Mouse (Mus musculus) cerebellum, adult (tissue): ENCODE results near the gene B230219D22Rik.
"Not testable (repeated sequence)": the region's sequence is repeated elsewhere in the genome, so short reads cannot be mapped to it uniquely, and the experiment has no call there.

Experiments used
- ATAC-seq: cut with Nextera tagmentation; 2 replicates; pipeline ENCODE4 v1.9.2; 2017; ENCODE audit warnings: mild to moderate bottlenecking, moderate library complexity, mixed read lengths; ENCODE audit not compliant: insufficient number of reproducible peaks, low FRiP score, low TSS enrichment

B230219D22Rik gene

DNA sequence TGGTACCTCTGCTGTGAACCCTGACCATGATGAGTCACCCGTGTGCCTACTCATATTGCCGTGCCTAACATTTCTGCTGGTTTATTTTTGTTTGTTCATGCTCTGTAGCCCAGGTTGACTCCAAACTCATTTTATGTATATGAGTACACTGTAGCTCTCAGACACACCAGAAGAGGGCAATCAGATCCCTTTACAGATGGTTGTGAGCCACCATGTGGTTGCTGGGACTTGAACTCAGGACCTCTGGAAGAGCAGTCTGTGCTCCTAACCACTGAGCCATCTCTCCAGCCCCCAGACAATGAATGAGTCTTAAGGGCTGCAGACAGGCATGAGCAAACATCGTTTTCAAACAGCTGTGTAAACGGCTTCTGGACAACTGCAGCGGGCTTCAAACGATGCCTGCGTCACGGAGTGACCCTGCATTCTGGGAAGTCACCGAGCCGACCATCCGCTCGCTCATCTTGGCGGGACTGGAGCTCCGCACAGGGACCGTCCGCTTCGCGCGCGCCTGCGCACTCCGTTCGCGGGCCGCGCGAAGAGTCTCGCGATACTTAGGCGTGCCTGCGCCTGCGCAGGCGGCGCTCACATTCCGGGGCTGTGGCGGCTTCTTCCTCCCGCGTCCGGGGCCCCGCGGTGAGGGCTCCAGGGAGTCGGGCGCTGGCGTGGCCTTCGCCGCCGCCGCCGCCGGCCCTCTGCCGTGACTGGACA is at the start of gene B230219D22Rik:
Gene B230219D22Rik, plus strand, starts transcription at position 590 of the 708 bp plus-strand sequence.
- peak; percentile 98 for ATAC-seq

DNA sequence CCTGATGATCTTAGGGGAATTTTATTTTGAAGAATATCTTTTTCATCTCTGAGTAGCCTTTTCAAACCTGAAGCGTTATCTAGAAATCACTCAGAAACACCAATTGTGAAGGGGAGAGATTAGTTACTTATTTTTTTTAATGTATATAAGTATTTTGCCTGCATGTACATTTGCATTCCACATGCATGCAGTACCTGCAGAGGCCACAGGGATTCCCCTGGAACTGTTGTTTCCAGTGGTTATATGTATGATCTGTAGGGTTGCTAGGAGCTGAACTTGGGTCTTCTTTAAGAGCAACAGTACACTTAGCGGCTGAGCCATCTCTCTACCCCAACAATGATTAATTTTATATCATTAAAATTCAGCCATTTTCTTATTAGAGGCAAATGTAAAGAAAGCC is 48.4 kb upstream of the B230219D22Rik start:
- no peak for ATAC-seq

DNA sequence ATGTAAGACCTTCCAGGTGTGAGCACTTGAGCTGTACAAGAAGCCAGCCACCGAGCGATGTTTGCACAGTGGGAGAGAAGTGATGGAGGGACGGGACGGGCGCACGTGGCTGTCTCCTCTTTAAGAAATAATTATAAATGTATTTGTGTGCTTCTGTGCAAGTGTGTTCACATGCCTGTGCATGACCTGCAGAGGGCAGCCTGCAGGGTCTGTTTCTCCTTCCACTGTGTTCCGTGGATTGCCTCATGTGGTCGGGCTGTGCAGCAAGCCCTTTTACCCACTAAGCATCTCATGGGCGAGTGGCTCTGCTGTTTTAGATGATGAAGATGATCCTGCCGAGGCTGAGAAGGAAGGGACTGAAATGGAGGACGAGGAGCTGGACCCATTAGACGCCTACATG is 42.8 kb upstream of the B230219D22Rik start:
- no peak for ATAC-seq

DNA sequence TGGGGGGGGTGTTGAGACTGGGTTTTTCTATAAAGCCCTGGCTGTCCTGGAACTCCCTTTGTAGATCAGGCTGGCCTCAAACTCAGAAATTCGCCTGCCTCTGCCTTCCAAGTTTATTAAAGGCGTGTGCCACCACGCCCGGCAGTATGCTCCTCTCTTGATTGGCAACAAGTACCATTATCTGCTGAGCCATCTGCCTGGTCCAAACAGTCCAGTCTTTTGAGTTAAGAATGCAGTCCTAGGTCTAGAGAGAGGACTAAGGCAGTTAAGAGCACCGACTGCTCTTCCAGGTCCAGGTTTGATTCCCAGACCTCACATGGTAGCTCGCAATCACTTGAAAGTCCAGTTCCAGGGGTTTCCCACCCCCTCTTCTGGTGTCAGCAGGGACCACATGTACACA is 41.9 kb upstream of the B230219D22Rik start:
- ATAC-seq, result no peak

DNA sequence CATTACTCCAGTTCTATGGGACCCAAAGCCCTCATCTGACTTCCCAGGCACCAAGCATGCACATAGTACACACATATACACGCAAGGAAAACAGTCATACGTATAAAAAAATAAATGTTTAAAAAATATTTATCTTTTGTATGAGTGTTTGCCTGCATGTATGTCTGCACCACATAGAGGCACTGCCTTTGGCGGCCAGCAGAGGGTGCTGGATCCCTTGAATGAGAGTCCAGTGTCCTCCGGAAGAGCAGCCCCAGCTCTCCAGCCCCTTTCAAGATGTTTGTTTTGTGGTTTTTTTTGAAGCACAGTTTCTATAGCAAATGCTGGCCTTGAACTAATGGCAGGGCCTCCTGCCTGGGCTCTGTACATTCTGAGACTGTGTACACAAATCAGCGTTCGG is 24.4 kb upstream of the B230219D22Rik start:
- no peak for ATAC-seq

DNA sequence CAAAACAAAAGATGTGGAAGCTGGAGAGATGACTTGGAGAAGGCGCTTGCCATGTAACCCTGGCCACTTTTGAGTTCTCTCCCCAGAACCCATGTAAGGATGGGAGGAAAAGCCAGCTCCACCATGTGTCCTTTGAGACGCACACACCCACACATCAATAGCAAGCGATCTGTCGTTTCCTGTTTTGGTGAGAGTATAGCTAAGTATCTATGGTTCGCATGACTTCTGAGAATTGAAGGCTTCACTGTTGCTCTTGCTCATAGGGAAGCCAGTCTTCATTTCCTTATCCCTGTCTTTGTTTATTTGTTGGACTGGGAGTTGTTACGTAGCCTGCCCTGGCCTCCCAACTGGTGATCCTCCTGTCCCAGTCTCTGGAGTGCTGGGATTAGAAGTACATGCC is 20.2 kb upstream of the B230219D22Rik start:
- no peak for ATAC-seq

DNA sequence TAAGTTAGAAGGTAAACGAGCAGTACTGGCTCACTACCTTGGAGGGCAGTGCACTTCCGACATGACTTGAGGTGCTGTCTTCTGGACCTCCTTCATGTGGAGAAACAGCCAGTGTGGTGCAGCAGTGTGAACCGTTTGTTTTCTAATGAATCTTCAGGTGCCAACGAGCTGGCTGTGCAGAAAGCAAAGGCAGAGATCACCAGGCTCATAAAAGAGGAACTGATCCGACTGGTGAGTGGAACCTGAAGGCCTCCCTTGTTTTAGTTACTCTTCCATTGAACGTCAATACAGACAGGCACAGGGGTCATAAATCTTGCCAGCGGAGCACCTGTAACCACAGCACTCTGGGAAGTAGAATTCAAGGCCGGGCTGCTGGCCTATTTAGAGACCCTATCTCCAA is 15.6 kb upstream of the B230219D22Rik start:
- ATAC-seq, result no peak

DNA sequence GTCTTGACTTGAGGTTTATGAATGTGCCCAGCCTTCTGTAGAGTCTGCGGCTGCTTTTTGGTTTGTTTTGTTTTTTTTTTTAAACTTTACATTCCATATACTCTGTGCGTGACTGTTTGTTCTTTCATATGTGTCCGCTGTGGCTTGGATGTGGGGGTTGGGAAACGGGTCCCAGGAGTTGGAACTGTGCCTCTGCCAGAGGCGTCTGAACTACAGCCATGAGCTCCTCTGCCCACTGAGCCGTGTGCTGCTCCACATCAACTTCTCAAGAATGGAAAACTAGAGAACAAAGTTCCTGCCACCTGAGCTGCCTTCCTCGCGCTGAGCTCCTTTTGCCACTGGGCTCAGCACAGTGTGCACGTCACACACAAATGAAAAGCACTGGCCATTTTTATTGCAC is 10.7 kb upstream of the B230219D22Rik start:
- ATAC-seq, result no peak

DNA sequence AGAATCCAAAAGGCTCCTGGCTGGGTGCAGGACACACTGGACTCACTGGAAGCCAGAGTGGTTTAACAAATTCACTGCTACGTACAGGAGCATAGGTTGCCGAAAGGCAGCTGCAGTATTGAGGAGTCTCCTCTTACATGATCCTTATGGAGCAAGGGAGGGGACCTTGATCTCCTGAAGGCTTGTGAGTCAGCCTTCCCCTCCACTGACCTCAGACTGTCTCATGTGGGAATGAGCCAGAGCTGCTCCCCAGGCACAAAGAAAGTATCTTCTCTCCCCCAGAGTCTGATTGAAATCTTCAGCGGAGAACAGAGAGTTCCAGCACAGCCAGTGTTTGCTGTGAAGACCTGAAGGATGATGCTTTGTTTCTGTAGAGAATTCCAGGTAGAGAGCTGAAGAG is 9.3 kb upstream of the B230219D22Rik start:
- no peak for ATAC-seq

DNA sequence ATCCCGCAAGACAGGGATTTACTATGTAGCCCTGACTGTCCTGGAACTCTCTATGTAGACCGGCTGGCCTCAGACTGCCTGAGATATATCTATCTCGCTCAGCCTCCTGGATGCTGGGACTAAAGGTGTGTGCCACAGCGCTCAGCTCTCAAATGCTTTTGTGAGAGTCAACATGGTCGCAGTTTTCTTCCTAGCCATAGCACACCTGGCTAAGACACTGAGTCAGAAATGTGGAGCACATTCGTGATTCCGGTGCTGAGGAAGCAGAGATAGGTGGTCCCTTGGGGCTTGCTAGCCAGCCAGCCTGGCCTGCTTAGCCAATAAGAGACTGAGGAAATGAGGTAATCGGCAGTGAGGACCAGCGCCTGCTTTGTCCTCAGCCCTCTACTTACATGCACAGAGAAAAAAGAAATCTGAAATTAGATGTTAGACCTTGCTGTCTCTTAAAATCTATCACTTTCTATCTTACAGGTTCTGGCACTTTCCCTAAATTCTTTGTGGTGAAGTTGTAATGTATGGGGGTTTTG is 6.8 kb upstream of the B230219D22Rik start:
- no peak for ATAC-seq

DNA sequence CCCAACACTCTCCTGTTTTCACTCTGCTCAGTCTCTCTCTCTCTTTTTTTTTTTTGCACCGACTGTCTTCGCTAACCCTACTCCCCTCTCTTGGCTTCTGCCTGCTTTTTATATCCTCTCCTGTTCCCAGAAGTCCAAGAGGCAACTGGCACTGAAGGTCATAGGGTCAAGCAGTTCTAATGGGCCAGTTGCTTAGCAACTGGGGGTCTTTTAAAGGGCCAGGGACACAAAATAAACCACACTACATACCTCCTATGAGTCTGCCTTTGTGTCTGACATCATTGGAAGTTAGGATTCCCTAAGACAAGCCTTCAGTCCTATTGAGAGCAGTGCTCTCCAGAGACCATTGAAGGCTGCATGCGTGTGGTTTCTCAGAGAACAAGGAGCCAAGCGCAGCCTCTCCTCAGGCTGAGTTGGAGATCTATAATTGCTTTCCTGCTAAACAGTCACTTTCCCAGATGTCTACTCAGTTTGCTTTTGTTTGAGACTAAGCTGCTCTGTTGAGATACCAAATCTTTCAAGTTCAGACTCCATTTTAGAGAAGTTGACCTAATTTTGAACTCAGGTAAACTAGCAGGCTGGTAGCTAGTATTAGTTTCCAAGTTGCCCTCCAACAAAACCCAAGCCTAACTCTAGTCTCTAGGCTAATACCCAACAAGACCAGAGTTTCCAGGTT is 4.9 kb upstream of the B230219D22Rik start:
- no peak for ATAC-seq

DNA sequence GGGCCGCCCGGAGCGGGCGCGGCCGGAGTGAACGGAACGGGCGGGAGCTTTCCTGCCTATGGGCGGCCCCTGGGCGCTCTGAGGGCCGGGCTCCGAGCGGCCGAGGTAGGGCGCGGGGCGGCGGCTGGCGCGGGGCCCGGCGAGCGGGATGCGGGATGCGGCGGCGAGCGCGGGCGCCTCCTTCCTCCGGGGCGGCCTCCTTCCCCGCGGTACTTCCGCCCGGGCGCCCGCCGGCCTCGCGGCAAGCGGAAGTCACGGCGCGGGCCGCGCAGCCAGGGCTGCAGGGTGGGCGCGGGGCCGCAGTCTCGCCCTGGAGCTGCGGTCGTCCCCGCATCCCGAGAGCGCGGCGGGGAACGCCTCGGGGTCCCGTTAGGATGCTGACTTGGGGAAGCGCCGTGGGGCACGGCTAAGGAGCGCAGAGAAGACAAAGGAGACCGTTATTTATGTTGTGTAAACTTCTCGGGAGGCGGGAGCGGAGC is 358 bp downstream of the B230219D22Rik start:
- ATAC-seq, result peak; percentile 78

DNA sequence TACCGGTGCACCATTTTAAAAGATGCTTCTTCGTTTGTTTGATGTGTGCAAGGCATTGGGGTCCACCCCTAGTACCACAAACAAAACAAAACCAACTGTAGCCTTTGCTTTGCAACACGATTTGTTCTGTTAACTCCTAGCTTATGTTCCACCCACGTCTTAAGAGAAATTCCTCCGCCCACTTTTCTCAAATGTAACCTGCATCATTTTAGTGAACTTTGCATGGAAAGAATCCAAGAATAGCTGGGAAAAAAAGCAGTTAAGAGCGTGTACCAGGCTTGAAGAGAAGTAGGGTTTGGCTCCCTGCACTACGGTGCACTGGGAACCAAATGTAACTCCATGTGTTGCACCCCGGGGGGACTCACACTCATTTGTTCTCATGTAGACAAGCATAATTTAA is 1.2 kb downstream of the B230219D22Rik start:
- no peak for ATAC-seq

DNA sequence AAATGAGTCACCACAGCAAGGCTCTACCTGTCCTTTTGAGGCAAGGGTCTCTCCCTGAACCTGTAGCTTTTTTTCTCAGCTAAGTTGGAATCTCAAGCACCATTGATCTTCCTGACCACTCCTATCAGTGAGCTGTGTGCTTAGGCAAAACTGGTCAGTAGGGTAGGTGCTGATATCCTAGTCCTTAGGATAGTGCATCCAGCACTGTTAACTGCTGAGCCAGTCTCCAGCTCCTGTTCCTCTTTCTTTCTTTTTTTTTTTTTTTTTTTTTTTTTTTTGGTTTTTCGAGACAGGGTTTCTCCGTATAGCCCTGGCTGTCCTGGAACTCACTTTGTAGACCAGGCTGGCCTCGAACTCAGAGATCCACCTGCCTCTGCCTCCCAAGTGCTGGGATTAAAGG is 3.1 kb downstream of the B230219D22Rik start:
- ATAC-seq, result not testable (repeated sequence)

DNA sequence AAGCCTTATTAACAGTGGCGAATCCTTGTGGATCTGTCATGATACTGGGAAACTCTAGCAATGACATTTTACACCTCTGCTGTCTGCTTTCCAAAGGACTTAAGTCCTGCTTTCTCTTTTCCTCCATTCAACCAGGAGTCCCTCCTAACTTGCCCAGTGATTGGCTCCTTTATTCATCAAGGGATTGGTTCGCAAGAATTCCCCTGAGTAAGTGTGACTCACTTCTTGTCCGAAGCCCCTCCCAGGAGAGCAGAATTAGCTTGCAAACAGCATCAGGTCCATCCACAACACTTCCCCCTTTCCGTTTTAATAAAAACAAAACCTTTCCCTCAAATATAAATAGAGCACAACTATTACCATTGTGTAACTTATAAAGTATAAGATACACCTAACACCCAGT is 11.4 kb downstream of the B230219D22Rik start:
- ATAC-seq, result no peak

DNA sequence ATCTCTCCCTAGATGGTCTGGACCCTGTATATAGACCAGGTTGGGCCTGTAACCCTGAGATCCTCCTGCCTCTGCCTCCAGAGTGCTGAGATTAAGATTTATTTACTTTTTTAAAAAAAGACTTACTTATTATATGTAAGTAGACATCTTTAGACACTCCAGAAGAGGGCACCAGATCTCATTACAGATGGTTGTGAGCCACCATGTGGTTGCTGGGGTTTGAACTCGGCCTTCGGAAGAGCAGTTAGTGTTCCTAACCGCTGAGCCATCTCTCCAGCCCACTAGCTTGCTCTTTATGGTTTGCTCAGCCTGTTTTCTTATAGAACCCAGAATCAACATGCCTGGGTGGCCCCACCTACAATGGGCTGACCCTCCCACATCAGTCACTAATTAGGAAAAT is 19.9 kb downstream of the B230219D22Rik start:
- no peak for ATAC-seq

DNA sequence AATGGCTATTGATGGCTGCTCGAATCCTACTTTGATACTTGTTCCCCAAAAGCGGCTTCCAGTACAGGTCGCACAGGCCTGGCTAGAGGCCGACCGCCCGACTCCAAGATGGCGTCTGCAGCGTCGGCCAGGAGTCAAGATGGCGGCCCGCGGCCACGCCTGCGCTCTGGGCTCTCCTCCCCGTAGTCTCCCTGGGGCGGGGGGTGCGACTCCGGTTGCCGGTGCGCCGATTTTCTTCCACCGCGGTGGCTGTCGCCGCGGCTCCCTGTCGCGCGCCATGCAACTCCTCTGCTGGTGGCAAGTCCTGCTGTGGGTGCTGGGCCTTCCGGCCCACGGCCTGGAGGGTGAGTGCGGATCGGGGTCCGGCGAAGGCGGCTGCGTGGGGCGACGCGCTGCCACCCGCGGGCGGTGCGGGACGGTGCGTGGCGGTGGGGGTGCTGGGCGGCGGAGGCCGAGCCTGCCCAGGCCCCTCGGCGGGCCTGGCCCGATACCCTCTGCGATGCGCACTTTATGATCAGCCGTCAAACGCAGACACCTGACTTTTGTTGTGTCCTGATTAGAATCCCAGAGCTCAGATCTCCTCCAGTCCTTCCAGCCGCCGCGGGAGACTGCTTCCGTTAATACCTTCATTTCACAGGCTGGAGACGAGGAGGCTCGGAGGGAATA is 21.7 kb downstream of the B230219D22Rik start, which contains the start of gene Txndc15:
Gene Txndc15, plus strand, starts transcription at position 150 of the 666 bp plus-strand sequence.
- peak; percentile 86 for ATAC-seq

DNA sequence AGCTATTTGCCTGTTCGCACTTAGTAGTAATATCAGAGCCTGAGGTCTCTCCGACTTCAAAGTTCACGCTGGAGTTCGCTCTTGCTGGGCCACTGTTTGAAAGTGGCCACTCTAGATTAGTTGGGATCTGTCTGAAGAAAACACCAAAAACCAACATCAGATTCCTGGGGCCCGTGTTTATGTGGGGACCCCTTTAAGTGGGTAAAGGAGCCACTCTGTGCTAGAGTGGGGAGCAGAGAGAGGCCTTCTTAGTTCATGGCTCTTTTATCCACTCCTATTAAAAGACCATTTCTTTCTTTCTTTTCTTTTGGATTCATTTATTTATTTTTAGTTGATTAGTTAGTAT is 22.2 kb downstream of the B230219D22Rik start:
- ATAC-seq, result no peak

DNA sequence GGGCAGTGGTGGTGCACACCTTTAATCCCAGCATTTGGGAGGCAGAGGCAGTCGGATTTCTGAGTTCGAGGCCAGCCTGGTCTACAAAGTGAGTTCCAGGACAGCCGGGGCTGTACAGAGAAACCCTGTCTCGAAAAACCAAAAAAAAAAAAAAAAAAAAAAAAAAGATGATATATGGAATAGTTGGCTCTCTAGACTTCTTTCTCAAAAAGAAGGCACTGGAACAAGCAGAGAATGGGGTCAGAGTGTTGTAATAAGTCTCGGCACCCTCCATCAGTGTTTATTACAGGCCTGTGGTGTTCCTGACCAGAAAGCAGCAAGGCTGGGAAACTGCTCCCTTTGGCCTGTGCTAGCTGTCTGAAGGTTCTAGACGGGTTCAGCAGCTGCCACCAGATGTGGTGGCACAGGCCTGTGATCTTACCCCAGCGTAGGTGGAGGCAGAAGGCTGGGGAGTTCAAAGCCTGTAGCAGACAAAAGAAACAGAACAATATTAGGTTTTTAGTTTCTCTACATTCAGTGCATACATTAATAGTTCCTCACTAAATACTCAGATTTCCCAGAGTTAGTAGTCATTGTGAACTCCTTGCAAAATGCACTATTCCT is 23.1 kb downstream of the B230219D22Rik start:
- no peak for ATAC-seq

DNA sequence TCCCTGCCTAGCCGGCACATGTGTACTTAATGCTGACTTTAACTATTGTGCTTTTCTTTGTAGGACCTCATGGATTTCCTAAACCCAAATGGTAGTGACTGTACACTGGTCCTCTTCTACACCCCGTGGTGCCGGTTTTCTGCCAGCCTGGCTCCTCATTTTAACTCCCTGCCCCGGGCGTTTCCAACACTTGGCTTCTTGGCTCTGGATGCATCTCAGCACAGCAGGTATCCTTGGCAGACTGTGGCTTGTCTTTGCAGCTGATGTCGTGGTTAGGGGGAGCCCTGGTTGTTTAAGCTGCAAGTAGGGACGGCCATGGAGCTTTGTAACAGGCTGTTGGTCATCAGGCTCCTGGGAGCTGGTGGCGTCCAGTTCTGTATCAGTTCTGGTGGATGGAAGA is 28.6 kb downstream of the B230219D22Rik start:
- peak; percentile 38; the same call in 1 of the 2 replicates for ATAC-seq

DNA sequence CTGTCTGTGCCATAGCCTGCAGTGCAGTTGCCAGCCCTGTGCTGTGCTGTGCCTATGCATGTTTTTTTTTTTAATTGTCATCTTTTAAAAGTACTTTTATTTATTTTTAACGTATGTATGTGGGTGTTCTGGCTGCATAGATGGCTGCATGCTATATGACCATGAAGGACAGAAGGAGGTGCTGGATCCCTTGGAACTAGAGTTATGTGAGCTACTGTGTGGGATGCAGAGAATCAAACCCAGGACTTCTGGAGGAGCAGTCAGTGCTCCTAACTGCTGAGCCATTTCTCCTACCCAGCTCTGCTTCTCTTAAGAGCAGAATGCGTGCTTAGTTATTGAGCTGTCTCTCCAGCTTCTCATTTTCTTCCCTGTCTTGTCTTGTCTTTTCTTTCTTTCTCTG is 29.1 kb downstream of the B230219D22Rik start:
- ATAC-seq, result no peak
